Mouse (Mus musculus) kidney, adult 2 months (tissue): ENCODE measurements around the gene Fam126a.

Source experiments
- CTCF ChIP-seq: fragments of 200-500 bp; conservative IDR thresholded peaks from 2 replicates; pipeline ENCODE4 v1.5.1; 2011; ENCODE audit warnings: low read depth, mild to moderate bottlenecking, control low read depth, low read length, moderate library complexity, mixed read lengths; ENCODE audit not compliant: insufficient read depth, insufficient read length
- POLR2A ChIP-seq: fragments of 200-500 bp; IDR thresholded peaks from one replicate; pipeline ENCODE4 v1.6.1; 2011; ENCODE audit warnings: low read depth, low read length, control low read depth

DNA sequence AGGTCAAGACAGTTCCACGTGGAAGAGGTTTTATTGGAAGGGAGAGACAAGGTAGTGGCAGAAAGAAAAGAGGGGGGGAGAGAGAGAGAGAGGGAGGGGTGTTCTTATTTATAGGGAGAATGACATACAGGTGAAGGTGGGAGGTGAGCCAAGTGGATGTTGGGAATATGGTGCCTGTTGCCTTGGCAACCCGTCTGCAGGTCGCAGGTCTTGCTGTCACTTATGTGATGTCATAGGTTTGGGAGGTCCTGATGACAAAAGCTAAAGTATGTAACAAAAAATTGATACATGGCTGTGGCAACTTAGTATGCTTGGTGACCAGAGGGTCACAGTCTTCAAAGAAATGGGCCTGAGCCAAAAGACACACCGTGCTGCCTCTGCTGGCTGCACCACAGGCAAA lies 10.1 kb downstream of the Fam126a start:
- TF ChIP-seq POLR2A, result no peak
- TF ChIP-seq CTCF, result no peak
